8 mouse cellular contexts compared by ENCODE assay signal in genomic region chr7:19542155-19542691, GRCm38 (mm10). TPM values are rescaled to one million over a fixed set of nuclear protein-coding genes. Genes with fewer than 3 reads are reported as not detected.
DNase-seq lines count a peak whose midpoint lies in the region; ATAC-seq and TF ChIP-seq lines count a peak whose summit lies in the region.

No protein-coding gene starts in this region.

- 0 out of 2 replicates have a peak, but pooled peaks have one; percentile 12 for ATAC-seq in lung, embryonic 14.5 days (ENCODE audit: insufficient read depth)
- ATAC-seq in forebrain, embryonic 13.5 days, result peak; percentile 94
- ATAC-seq in midbrain, embryonic 13.5 days, result peak; percentile 88

- WGBS in lung, embryonic 14.5 days, result 72% methylated on average over 8 of the region's 8 CpGs
- WGBS in forebrain, embryonic 13.5 days, result 53% methylated on average over 8 of the region's 8 CpGs
- WGBS in midbrain, embryonic 13.5 days, result 61% methylated on average over 8 of the region's 8 CpGs

- H3K4me3 ChIP-seq in lung, embryonic 14.5 days (ENCODE audit: low read depth, low read length), result no peak overlapping the region
- H3K4me3 ChIP-seq in forebrain, embryonic 13.5 days, result no peak overlapping the region
- H3K4me3 ChIP-seq in midbrain, embryonic 13.5 days (replicated peaks), result no peak overlapping the region

- H3K9ac ChIP-seq in lung, embryonic 14.5 days, result no peak overlapping the region
- H3K9ac ChIP-seq in forebrain, embryonic 13.5 days, result peak overlapping the region; percentile 48; the same call in 1 of the 2 replicates
- H3K9ac ChIP-seq in midbrain, embryonic 13.5 days (replicated peaks), result no peak overlapping the region; the same call in 1 of the 2 replicates

- no peak for TF ChIP-seq CTCF in lung, embryonic 14.5 days (IDR thresholded peaks at IDR 0.05; ENCODE audit: low read depth)

- no peaks in the 10 kb centered on the region for H3K9me3 ChIP-seq in lung, embryonic 14.5 days (ENCODE audit: low read depth, low read length)
- no peaks in the 10 kb centered on the region for H3K9me3 ChIP-seq in forebrain, embryonic 13.5 days (replicated peaks)
- no peaks in the 10 kb centered on the region for H3K9me3 ChIP-seq in midbrain, embryonic 13.5 days

- no peak overlapping the region for H3K4me2 ChIP-seq in lung, embryonic 14.5 days
- peak overlapping the region; percentile 32 for H3K4me2 ChIP-seq in forebrain, embryonic 13.5 days
- no peak overlapping the region for H3K4me2 ChIP-seq in midbrain, embryonic 13.5 days (replicated peaks)

- H3K27me3 ChIP-seq in lung, embryonic 14.5 days (ENCODE audit: insufficient read depth, low read length), result no peaks in the 10 kb centered on the region
- no peaks in the 10 kb centered on the region for H3K27me3 ChIP-seq in forebrain, embryonic 13.5 days
- H3K27me3 ChIP-seq in midbrain, embryonic 13.5 days, result no peaks in the 10 kb centered on the region

- H3K4me1 ChIP-seq in lung, embryonic 14.5 days (ENCODE audit: insufficient read depth), result peaks cover 10% of the 10 kb centered on the region
- H3K4me1 ChIP-seq in forebrain, embryonic 13.5 days, result peaks cover 32% of the 10 kb centered on the region
- peaks cover 32% of the 10 kb centered on the region for H3K4me1 ChIP-seq in midbrain, embryonic 13.5 days (replicated peaks)

- DNase-seq in adrenal gland, adult (ENCODE audit: inconsistent age in 2 of 2, low spot score in 1 of 2), result peak; percentile 47 to 59
- DNase-seq in adrenal gland, adult 18-20 months (ENCODE audit: low spot score in 2 of 2), result no peak
- no peak for DNase-seq in lung, embryonic 14.5 days
- no peak for DNase-seq in lung, postnatal 10 days
- DNase-seq in urinary bladder, adult 2 months (ENCODE audit: low spot score), result no peak
- DNase-seq in T-cell, adult 2 months (ENCODE audit: low spot score), result no peak

- 0 out of 2 replicates have a peak, but pooled peaks cover 3% of the 10 kb centered on the region for H3K36me3 ChIP-seq in lung, embryonic 14.5 days (ENCODE audit: insufficient read depth)
- no peaks in the 10 kb centered on the region for H3K36me3 ChIP-seq in forebrain, embryonic 13.5 days (ENCODE audit: poor library complexity, severe bottlenecking)
- H3K36me3 ChIP-seq in midbrain, embryonic 13.5 days, result no peaks in the 10 kb centered on the region; the same call in 1 of the 2 replicates

- no peak overlapping the region for H3K27ac ChIP-seq in lung, embryonic 14.5 days (ENCODE audit: low read depth)
- H3K27ac ChIP-seq in forebrain, embryonic 13.5 days, result peak overlapping the region; percentile 75
- peak overlapping the region; percentile 59 for H3K27ac ChIP-seq in midbrain, embryonic 13.5 days

RNA-seq across cellular contexts. Expression of gene Ppp1r37, which starts 20.7 kb away (rescaled TPM):
- total RNA-seq in adrenal gland, adult 18-20 months (2021), result 10 to 100 TPM; 72.8 to 73.6 TPM
- polyA plus RNA-seq in lung, embryonic 14.5 days (2014; fragmentation: Nextera tagmentation; extraction: Ambion mirVana), result 4.7 and 6.2 TPM in 2 replicates
- polyA plus RNA-seq in forebrain, embryonic 13.5 days (2015; fragmentation: Nextera tagmentation; extraction: Ambion mirVana), result 22.4 and 23.6 TPM in 2 replicates
- 25.7 and 37.0 TPM in 2 replicates for polyA plus RNA-seq in midbrain, embryonic 13.5 days (2015; fragmentation: Nextera tagmentation; extraction: Ambion mirVana)
- polyA plus RNA-seq in urinary bladder, adult 2 months (2012; rRNA removed), result 61.4 and 64.8 TPM in 2 replicates

RNA-seq across cellular contexts. Expression of gene Nkpd1, which starts 24.6 kb away (rescaled TPM):
- under 1 TPM in 1 of 2 experiments, not detected in 1; 0.17 TPM for total RNA-seq in adrenal gland, adult 18-20 months (2021)
- 0.11 TPM in 2 replicates for polyA plus RNA-seq in lung, embryonic 14.5 days (2014; fragmentation: Nextera tagmentation; extraction: Ambion mirVana)
- polyA plus RNA-seq in forebrain, embryonic 13.5 days (2015; fragmentation: Nextera tagmentation; extraction: Ambion mirVana), result 0.15 and 0.21 TPM in 2 replicates
- 0.08 and 0.11 TPM in 2 replicates for polyA plus RNA-seq in midbrain, embryonic 13.5 days (2015; fragmentation: Nextera tagmentation; extraction: Ambion mirVana)
- 1.5 and 1.6 TPM in 2 replicates for polyA plus RNA-seq in urinary bladder, adult 2 months (2012; rRNA removed)

RNA-seq across cellular contexts. Expression of gene Trappc6a, which starts 34.0 kb away (rescaled TPM):
- 10 to 100 TPM; 70.0 to 92.4 TPM for total RNA-seq in adrenal gland, adult 18-20 months (2021)
- 77.3 and 83.5 TPM in 2 replicates for polyA plus RNA-seq in lung, embryonic 14.5 days (2014; fragmentation: Nextera tagmentation; extraction: Ambion mirVana)
- 39.3 and 40.6 TPM in 2 replicates for polyA plus RNA-seq in forebrain, embryonic 13.5 days (2015; fragmentation: Nextera tagmentation; extraction: Ambion mirVana)
- polyA plus RNA-seq in midbrain, embryonic 13.5 days (2015; fragmentation: Nextera tagmentation; extraction: Ambion mirVana), result 36.6 and 43.3 TPM in 2 replicates
- polyA plus RNA-seq in urinary bladder, adult 2 months (2012; rRNA removed), result 58.7 and 77.3 TPM in 2 replicates

RNA-seq across cellular contexts. Expression of gene Bloc1s3, which starts 34.1 kb away (rescaled TPM):
- total RNA-seq in adrenal gland, adult 18-20 months (2021), result 10 to 100 TPM in 1 of 2 experiments, 1 to 10 TPM in 1; 8.4 to 10.0 TPM
- 1.1 and 1.7 TPM in 2 replicates for polyA plus RNA-seq in lung, embryonic 14.5 days (2014; fragmentation: Nextera tagmentation; extraction: Ambion mirVana)
- polyA plus RNA-seq in forebrain, embryonic 13.5 days (2015; fragmentation: Nextera tagmentation; extraction: Ambion mirVana), result 3.3 and 3.4 TPM in 2 replicates
- polyA plus RNA-seq in midbrain, embryonic 13.5 days (2015; fragmentation: Nextera tagmentation; extraction: Ambion mirVana), result 2.9 and 4.5 TPM in 2 replicates
- polyA plus RNA-seq in urinary bladder, adult 2 months (2012; rRNA removed), result 6.6 and 7.4 TPM in 2 replicates

RNA-seq across cellular contexts. Expression of gene Zfp296, which starts 34.9 kb away (rescaled TPM):
- 1 to 10 TPM in 1 of 2 experiments, under 1 TPM in 1; 0.46 to 1.2 TPM for total RNA-seq in adrenal gland, adult 18-20 months (2021)
- 0.27 and 0.38 TPM in 2 replicates for polyA plus RNA-seq in lung, embryonic 14.5 days (2014; fragmentation: Nextera tagmentation; extraction: Ambion mirVana)
- polyA plus RNA-seq in forebrain, embryonic 13.5 days (2015; fragmentation: Nextera tagmentation; extraction: Ambion mirVana), result 0.23 and 0.35 TPM in 2 replicates
- 0.26 and 0.31 TPM in 2 replicates for polyA plus RNA-seq in midbrain, embryonic 13.5 days (2015; fragmentation: Nextera tagmentation; extraction: Ambion mirVana)
- polyA plus RNA-seq in urinary bladder, adult 2 months (2012; rRNA removed), result 6.2 and 7.0 TPM in 2 replicates

Comparison
In these comparisons a context has a peak if more than half of its experiments do, and no peak if none do; other contexts are left out.
1. DNase-seq: peak in adrenal gland, adult (2 of 2); none in adrenal gland, adult 18-20 months (0 of 2), lung, embryonic 14.5 days (single experiment), lung, postnatal 10 days (single experiment), urinary bladder, adult 2 months (single experiment) and T-cell, adult 2 months (single experiment).
2. ATAC-seq: peak in every context shown above with its lines; median percentile 94 in forebrain, embryonic 13.5 days; 88 in midbrain, embryonic 13.5 days; 12 in lung, embryonic 14.5 days.